Mouse (Mus musculus) liver, embryonic 14 days (tissue): ENCODE measurements around the gene Nucb1. TPM values are rescaled to one million over a fixed set of nuclear protein-coding genes. Genes with fewer than 3 reads are reported as not detected.

Source experiments
- polyA plus RNA-seq: library from polyadenylated mRNA; depleted of rRNA; stranded (reverse); fragments of >200 nt; gene quantifications from 2 replicates; pipeline ENCODE4 v1.2.3, GENCODE M21; 2012; rRNA removed

The Nucb1 gene
- polyA plus RNA-seq: 55.1 and 58.3 TPM in 2 replicates

GRCm38 (mm10) chr7:45509912-45510787, at the start of gene Nucb1:
Nucb1 (minus strand) TSS chr7:45510406.

GRCm38 (mm10) chr7:45554744-45555143, 44.5 kb upstream of the Nucb1 start, which contains the start of gene Hsd17b14:
Hsd17b14 (plus strand) TSS chr7:45554893.

GRCm38 (mm10) chr7:45525809-45526473, 15.7 kb upstream of the Nucb1 start, which contains the start of the genes Ppp1r15a and Plekha4:
Ppp1r15a (minus strand) TSS chr7:45526268.
Plekha4 (plus strand) TSS chr7:45526330.

GRCm38 (mm10) chr7:45488293-45489204, 21.7 kb downstream of the Nucb1 start, which contains the start of gene Dhdh:
Dhdh (minus strand) TSS chr7:45488805.

GRCm38 (mm10) chr7:45486761-45487415, 23.3 kb downstream of the Nucb1 start, which contains the start of gene Gm45808:
Gm45808 (minus strand) TSS chr7:45486811.

GRCm38 (mm10) chr7:45481374-45481927, 28.8 kb downstream of the Nucb1 start, which contains the start of gene Tulp2:
Tulp2 (plus strand) TSS chr7:45481877.

GRCm38 (mm10) chr7:45466283-45467089, 43.7 kb downstream of the Nucb1 start, which contains the start of gene Bax:
Bax (minus strand) TSS chr7:45466898.

GRCm38 (mm10) chr7:45459564-45460140, 50.6 kb downstream of the Nucb1 start, which contains the start of gene Ftl1:
Ftl1 (minus strand) TSS chr7:45459884.

Other genes with a start within 250 kb of the Nucb1 start
- gene Slc6a21, start 232.9 kb downstream of the Nucb1 start, polyA plus RNA-seq: not detected in 2 replicates
- gene Trpm4, start 176.6 kb downstream of the Nucb1 start, polyA plus RNA-seq: 0.95 and 1.2 TPM in 2 replicates
- gene Hrc, start 175.1 kb downstream of the Nucb1 start, polyA plus RNA-seq: 0.06 and 0.76 TPM in 2 replicates
- gene Ppfia3, start 143.4 kb downstream of the Nucb1 start, polyA plus RNA-seq: 0.18 and 0.20 TPM in 2 replicates
- 0.31 and 0.34 TPM in 2 replicates for gene Lin7b, start 139.8 kb downstream of the Nucb1 start, polyA plus RNA-seq
- 208 and 214 TPM in 2 replicates for gene Snrnp70, start 114.7 kb downstream of the Nucb1 start, polyA plus RNA-seq
- 0.01 TPM in 1 of 2 replicates, not detected in the other for gene Kcna7, start 104.8 kb downstream of the Nucb1 start, polyA plus RNA-seq
- 0.17 and 0.23 TPM in 2 replicates for gene Ntf5, start 96.7 kb downstream of the Nucb1 start, polyA plus RNA-seq
- not detected in 2 replicates for gene Lhb, start 89.6 kb downstream of the Nucb1 start, polyA plus RNA-seq
- 2.8 and 2.9 TPM in 2 replicates for gene Gys1, start 75.6 kb downstream of the Nucb1 start, polyA plus RNA-seq
- 66.7 and 69.1 TPM in 2 replicates for gene Ruvbl2, start 72.3 kb downstream of the Nucb1 start, polyA plus RNA-seq
- gene Ftl1, start 50.5 kb downstream of the Nucb1 start, polyA plus RNA-seq: 1,332 and 1,795 TPM in 2 replicates
- 52.2 and 58.7 TPM in 2 replicates for gene Bax, start 43.5 kb downstream of the Nucb1 start, polyA plus RNA-seq
- gene Tulp2, start 28.5 kb downstream of the Nucb1 start, polyA plus RNA-seq: 0.18 and 0.29 TPM in 2 replicates
- gene Gm45808, start 23.6 kb downstream of the Nucb1 start, polyA plus RNA-seq: 0.06 TPM in 1 of 2 replicates, not detected in the other
- 2.0 and 2.2 TPM in 2 replicates for gene Dhdh, start 21.6 kb downstream of the Nucb1 start, polyA plus RNA-seq
- gene Ppp1r15a, start 15.9 kb upstream of the Nucb1 start, polyA plus RNA-seq: 112 and 129 TPM in 2 replicates
- gene Plekha4, start 15.9 kb upstream of the Nucb1 start, polyA plus RNA-seq: 0.75 and 0.86 TPM in 2 replicates
- 1.1 and 1.7 TPM in 2 replicates for gene Hsd17b14, start 44.5 kb upstream of the Nucb1 start, polyA plus RNA-seq
- 35.6 and 40.6 TPM in 2 replicates for gene Bcat2, start 59.7 kb upstream of the Nucb1 start, polyA plus RNA-seq
- gene Fgf21, start 105.1 kb upstream of the Nucb1 start, polyA plus RNA-seq: not detected in 2 replicates
- gene Fut1, start 106.9 kb upstream of the Nucb1 start, polyA plus RNA-seq: 0.01 TPM in 1 of 2 replicates, not detected in the other
- gene Izumo1, start 111.4 kb upstream of the Nucb1 start, polyA plus RNA-seq: 0.09 and 0.10 TPM in 2 replicates
- gene Rasip1, start 117.1 kb upstream of the Nucb1 start, polyA plus RNA-seq: 2.0 and 2.2 TPM in 2 replicates
- 0.37 and 0.43 TPM in 2 replicates for gene Mamstr, start 129.6 kb upstream of the Nucb1 start, polyA plus RNA-seq
- not detected in 2 replicates for gene Fut2, start 156.0 kb upstream of the Nucb1 start, polyA plus RNA-seq
- gene Ntn5, start 173.6 kb upstream of the Nucb1 start, polyA plus RNA-seq: not detected in 2 replicates
- 0.02 TPM in 1 of 2 replicates, not detected in the other for gene Sec1, start 184.0 kb upstream of the Nucb1 start, polyA plus RNA-seq
- gene Car11, start 189.4 kb upstream of the Nucb1 start, polyA plus RNA-seq: 0.14 and 0.37 TPM in 2 replicates
- gene Dbp, start 194.7 kb upstream of the Nucb1 start, polyA plus RNA-seq: 0.67 TPM in 2 replicates
- gene Rpl18, start 205.1 kb upstream of the Nucb1 start, polyA plus RNA-seq: 524 and 540 TPM in 2 replicates
- gene Sphk2, start 207.6 kb upstream of the Nucb1 start, polyA plus RNA-seq: 6.3 and 7.1 TPM in 2 replicates
- gene Fam83e, start 210.8 kb upstream of the Nucb1 start, polyA plus RNA-seq: 0.21 and 0.32 TPM in 2 replicates
- gene Spaca4, start 215.4 kb upstream of the Nucb1 start, polyA plus RNA-seq: not detected in 2 replicates